Mouse (Mus musculus) testis, adult 2 months (tissue): ENCODE data around the gene Dusp10. TPM values are rescaled to one million over a fixed set of nuclear protein-coding genes. Genes with fewer than 3 reads are reported as not detected.

Experiments used
- H3K27ac ChIP-seq: fragments of 200-500 bp; 2 replicates; pipeline ENCODE4 v1.5.1; 2012; ENCODE audit warnings: low read depth, low read length; ENCODE audit not compliant: control insufficient read depth, insufficient read depth
- H3K27me3 ChIP-seq: fragments of 200-500 bp; 2 replicates; pipeline ENCODE4 v1.6.1; 2012; ENCODE audit warnings: mild to moderate bottlenecking, low read length, moderate library complexity; ENCODE audit not compliant: control insufficient read depth, insufficient read depth
- H3K36me3 ChIP-seq: fragments of 200-500 bp; 2 replicates; pipeline ENCODE4 v1.6.1; 2012; ENCODE audit warnings: mild to moderate bottlenecking, low read length; ENCODE audit not compliant: control insufficient read depth, insufficient read depth
- H3K4me1 ChIP-seq: fragments of 200-500 bp; 2 replicates; pipeline ENCODE4 v1.6.1; 2012; ENCODE audit warnings: low read length; ENCODE audit not compliant: control insufficient read depth, insufficient read depth
- H3K4me3 ChIP-seq: fragments of 200-500 bp; 2 replicates; pipeline ENCODE4 v1.5.1; 2012; ENCODE audit warnings: low read depth, mild to moderate bottlenecking, low read length, moderate library complexity, mixed read lengths; ENCODE audit not compliant: control insufficient read depth
- CTCF ChIP-seq: fragments of 200-500 bp; IDR thresholded peaks from 2 replicates; pipeline ENCODE4 v1.5.1; 2012; ENCODE audit warnings: low read depth, mild to moderate bottlenecking, inconsistent platforms, low read length, moderate library complexity; ENCODE audit not compliant: control insufficient read depth, insufficient read depth, insufficient replicate concordance
- POLR2A ChIP-seq: fragments of 200-500 bp; IDR thresholded peaks from 2 replicates; pipeline ENCODE4 v1.6.1; 2012; ENCODE audit warnings: low read depth, mild to moderate bottlenecking, inconsistent platforms, low read length, moderate library complexity; ENCODE audit not compliant: control insufficient read depth
- polyA plus RNA-seq: library from polyadenylated mRNA; depleted of rRNA; stranded (reverse); fragments of >200 nt; gene quantifications from 2 replicates; pipeline ENCODE4 v1.2.3, GENCODE M21; 2012

Dusp10 gene
- polyA plus RNA-seq, 1 experiment: 42.7 TPM

GRCm38 (mm10) chr1:184066460-184067287, 53.6 kb downstream of the Dusp10 start:
- no peak overlapping the region for H3K4me3 ChIP-seq
- H3K4me1 ChIP-seq: no peaks in the 10 kb centered on the region
- H3K27me3 ChIP-seq: no peaks in the 10 kb centered on the region
- H3K27ac ChIP-seq: no peak overlapping the region
- no peak for TF ChIP-seq CTCF
- no peak for TF ChIP-seq POLR2A
- H3K36me3 ChIP-seq: no peaks in the 10 kb centered on the region

- no peaks in the 10 kb centered on the region for H3K27me3 ChIP-seq
- no peak for TF ChIP-seq POLR2A
- H3K4me1 ChIP-seq: no peaks in the 10 kb centered on the region
These were observed 54.8 kb downstream of the Dusp10 start for GRCm38 (mm10) chr1:184067704-184068558.

GRCm38 (mm10) chr1:184068971-184069370, 55.9 kb downstream of the Dusp10 start:
- H3K4me3 ChIP-seq: no peak overlapping the region
- TF ChIP-seq POLR2A (no peak), CTCF (no peak)
- H3K27me3 ChIP-seq: no peaks in the 10 kb centered on the region
- no peak overlapping the region for H3K27ac ChIP-seq
- H3K36me3 ChIP-seq: no peaks in the 10 kb centered on the region
- no peaks in the 10 kb centered on the region for H3K4me1 ChIP-seq

More at GRCm38 (mm10) chr1:184067704-184068558, 54.8 kb downstream of the Dusp10 start:
- Histone ChIP-seq H3K36me3 (no peaks in the 10 kb centered on the region), H3K4me3 (no peak overlapping the region), H3K27ac (no peak overlapping the region)

- Histone ChIP-seq H3K27me3 (no peaks in the 10 kb centered on the region), H3K27ac (no peak overlapping the region), H3K4me3 (no peak overlapping the region), H3K36me3 (no peaks in the 10 kb centered on the region), H3K4me1 (no peaks in the 10 kb centered on the region)
- TF ChIP-seq POLR2A (no peak), CTCF (no peak)
These were observed 63.0 kb downstream of the Dusp10 start for GRCm38 (mm10) chr1:184076065-184076464.

- Histone ChIP-seq H3K27me3 (no peaks in the 10 kb centered on the region), H3K4me1 (no peaks in the 10 kb centered on the region), H3K4me3 (no peak overlapping the region), H3K27ac (0 out of 2 replicates have a peak overlapping the region, but pooled peaks have one; percentile 8), H3K36me3 (no peaks in the 10 kb centered on the region)
- TF ChIP-seq CTCF: no peak
- no peak for TF ChIP-seq POLR2A
These were observed 63.7 kb downstream of the Dusp10 start for GRCm38 (mm10) chr1:184076756-184077155.

- TF ChIP-seq POLR2A: no peak
- Histone ChIP-seq H3K27me3 (no peaks in the 10 kb centered on the region), H3K4me3 (no peak overlapping the region), H3K27ac (no peak overlapping the region), H3K4me1 (no peaks in the 10 kb centered on the region), H3K36me3 (no peaks in the 10 kb centered on the region)
These were observed 66.2 kb downstream of the Dusp10 start for GRCm38 (mm10) chr1:184079304-184079703.

- Histone ChIP-seq H3K4me1 (no peaks in the 10 kb centered on the region), H3K27ac (no peak overlapping the region)
- no peak for TF ChIP-seq CTCF
- no peak for TF ChIP-seq POLR2A
These were observed 69.6 kb downstream of the Dusp10 start for GRCm38 (mm10) chr1:184082661-184083060.

More at GRCm38 (mm10) chr1:184082661-184083060, 69.6 kb downstream of the Dusp10 start:
- Histone ChIP-seq H3K27me3 (no peaks in the 10 kb centered on the region), H3K36me3 (no peaks in the 10 kb centered on the region), H3K4me3 (no peak overlapping the region)
